Mouse (Mus musculus): ENCODE measurements around the gene Zdhhc22. TPM values are rescaled to one million over a fixed set of nuclear protein-coding genes. Genes with fewer than 3 reads are reported as not detected.

The Zdhhc22 gene
- polyA plus RNA-seq, 1 experiment from 2014 or later: 0.15 TPM

DNA sequence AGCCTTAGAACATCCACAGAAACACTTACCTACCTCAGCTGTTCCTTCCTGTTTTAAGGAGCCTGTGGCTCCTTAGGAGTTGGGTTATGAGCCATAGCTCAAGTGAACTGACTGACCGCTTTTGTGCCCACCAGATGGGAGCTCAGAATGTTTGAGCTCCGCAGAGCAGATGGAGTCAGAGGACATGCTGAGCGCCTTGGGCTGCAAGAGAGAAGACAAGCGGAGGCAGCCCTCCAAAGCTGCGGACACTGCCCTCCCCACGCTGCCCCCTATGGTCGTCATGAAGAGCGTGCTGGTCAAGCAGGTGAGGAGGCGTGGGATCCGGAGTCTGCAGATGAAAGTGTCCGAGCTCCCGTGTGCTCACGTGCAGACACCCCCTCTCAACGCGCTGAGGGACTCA is 30.1 kb downstream of the Zdhhc22 start:
- H3K36me3 ChIP-seq: peaks cover 89% of the 10 kb centered on the region
- WGBS: 88% methylated on average over 15 of the region's 15 CpGs

DNA sequence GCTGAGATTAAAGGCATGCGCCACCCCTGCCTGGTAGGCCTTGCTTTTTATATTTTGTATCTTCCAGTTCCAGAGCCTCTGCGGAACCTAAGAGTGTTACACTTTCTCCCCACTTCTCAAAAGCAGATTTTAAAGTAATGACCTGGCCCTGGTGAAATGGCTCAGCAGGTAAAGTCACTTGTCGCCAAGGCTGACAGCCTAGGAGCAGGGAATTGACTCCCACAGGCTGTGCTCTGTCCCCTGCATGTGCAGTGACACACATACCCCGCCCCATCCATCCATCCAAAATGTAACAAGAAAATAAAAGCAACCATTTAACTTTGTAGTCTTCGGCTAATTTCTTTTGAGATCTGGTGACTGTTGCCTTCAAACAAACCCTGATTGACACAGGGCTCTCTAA is 30.6 kb downstream of the Zdhhc22 start:
- no peak for ATAC-seq (ENCODE audit: insufficient number of reproducible peaks, insufficient read depth, low FRiP score, low TSS enrichment, low read depth)
- Histone ChIP-seq H3K4me3 (no peak overlapping the region), H3K9me3 (no peaks in the 10 kb centered on the region), H3K27me3 (no peaks in the 10 kb centered on the region), H3K4me1 (no peaks in the 10 kb centered on the region), H3K27ac (no peak overlapping the region), H3K4me2 (no peak overlapping the region), H3K36me3 (peaks cover 91% of the 10 kb centered on the region), H3K9ac (no peak overlapping the region)
- WGBS: 95% methylated on average over 5 of the region's 5 CpGs

More for the DNA sequence above, 30.1 kb downstream of the Zdhhc22 start:
- Histone ChIP-seq H3K4me2 (no peak overlapping the region), H3K27ac (no peak overlapping the region), H3K27me3 (no peaks in the 10 kb centered on the region), H3K4me3 (no peak overlapping the region), H3K9ac (no peak overlapping the region), H3K4me1 (no peaks in the 10 kb centered on the region), H3K9me3 (no peaks in the 10 kb centered on the region)
- ATAC-seq (ENCODE audit: insufficient number of reproducible peaks, insufficient read depth, low FRiP score, low TSS enrichment, low read depth): no peak

DNA sequence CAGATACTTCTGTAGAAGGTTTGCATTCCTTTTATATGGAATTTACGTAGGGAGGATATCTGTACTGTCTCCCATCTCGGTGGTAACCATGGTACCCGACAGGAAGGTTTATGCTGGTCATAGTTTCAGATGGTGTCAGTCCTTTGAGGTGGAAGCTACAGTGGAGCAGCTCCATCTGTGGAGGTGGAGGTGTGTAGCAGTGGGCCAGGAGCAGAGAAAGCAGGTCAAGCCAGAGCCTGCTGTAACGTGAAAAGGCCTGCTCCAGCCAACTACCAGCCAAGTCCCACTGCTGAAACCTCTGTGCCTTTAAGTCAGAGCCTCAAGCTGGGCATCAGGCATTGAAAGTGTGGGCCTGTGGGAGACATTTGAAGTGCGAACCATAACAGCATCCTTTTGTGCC is 31.7 kb downstream of the Zdhhc22 start:
- 90% methylated on average over 5 of the region's 5 CpGs for WGBS
- H3K4me3 ChIP-seq: no peak overlapping the region
- H3K9ac ChIP-seq: no peak overlapping the region
- no peak for ATAC-seq (ENCODE audit: insufficient number of reproducible peaks, insufficient read depth, low FRiP score, low TSS enrichment, low read depth)
- no peaks in the 10 kb centered on the region for H3K9me3 ChIP-seq
- H3K4me1 ChIP-seq: no peaks in the 10 kb centered on the region
- no peaks in the 10 kb centered on the region for H3K27me3 ChIP-seq
- H3K27ac ChIP-seq: no peak overlapping the region
- no peak overlapping the region for H3K4me2 ChIP-seq
- peaks cover 91% of the 10 kb centered on the region for H3K36me3 ChIP-seq

DNA sequence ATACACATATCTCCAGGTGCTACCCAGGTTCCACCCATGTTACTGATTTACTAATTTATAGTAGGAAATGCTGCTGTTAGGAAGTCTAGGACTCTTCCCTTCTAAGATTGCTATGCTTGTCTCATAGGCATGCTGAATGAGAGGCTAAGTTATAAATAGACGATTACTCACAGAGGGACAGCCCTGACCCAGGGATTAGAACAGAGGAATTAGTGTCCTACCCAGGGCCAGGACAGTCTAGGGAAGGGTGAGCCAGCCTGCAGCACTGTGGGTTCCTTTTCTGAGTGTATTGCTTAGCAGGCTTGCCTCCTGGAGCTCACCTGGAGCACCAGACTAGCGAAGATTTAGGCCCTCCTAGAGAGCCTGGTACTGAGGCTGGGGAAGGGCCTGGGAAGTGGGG is 34.3 kb downstream of the Zdhhc22 start:
- Histone ChIP-seq H3K9ac (no peak overlapping the region), H3K9me3 (no peaks in the 10 kb centered on the region), H3K4me3 (no peak overlapping the region), H3K4me2 (no peak overlapping the region), H3K36me3 (peaks cover 77% of the 10 kb centered on the region), H3K27me3 (no peaks in the 10 kb centered on the region), H3K4me1 (no peaks in the 10 kb centered on the region), H3K27ac (no peak overlapping the region)
- no peak for ATAC-seq (ENCODE audit: insufficient number of reproducible peaks, insufficient read depth, low FRiP score, low TSS enrichment, low read depth)
- 85% methylated on average over 2 of the region's 2 CpGs for WGBS

DNA sequence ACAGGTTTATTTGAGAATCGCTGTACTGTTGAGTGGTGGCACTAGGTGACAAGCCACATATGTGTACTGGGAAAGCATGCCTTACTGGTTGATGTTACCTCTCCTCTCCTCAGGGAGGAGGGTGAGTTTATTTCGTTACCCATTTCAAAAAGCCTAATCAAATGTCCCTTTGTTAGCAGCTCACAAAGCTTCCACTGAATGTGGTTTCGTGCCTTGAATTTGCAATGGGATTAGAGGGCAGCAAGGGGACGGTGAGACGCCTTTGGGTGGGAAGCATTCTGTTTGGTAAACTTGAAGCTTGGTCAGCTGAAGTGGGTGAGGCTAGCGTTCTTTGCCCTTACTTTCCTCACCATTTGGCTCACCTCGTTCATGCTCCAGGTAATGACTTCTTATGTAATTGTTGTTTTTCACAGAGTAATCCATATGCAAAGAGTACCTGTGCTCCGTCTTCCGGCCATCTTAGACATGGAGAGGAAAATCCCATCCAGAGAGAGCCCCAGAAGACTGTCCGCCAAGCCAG is 37.8 kb downstream of the Zdhhc22 start:
- Histone ChIP-seq H3K4me3 (no peak overlapping the region), H3K4me2 (no peak overlapping the region), H3K9me3 (no peaks in the 10 kb centered on the region), H3K36me3 (peaks cover 45% of the 10 kb centered on the region), H3K9ac (no peak overlapping the region), H3K27ac (no peak overlapping the region), H3K4me1 (peaks cover 19% of the 10 kb centered on the region), H3K27me3 (no peaks in the 10 kb centered on the region)
- 84% methylated on average over 10 of the region's 10 CpGs for WGBS
- ATAC-seq (ENCODE audit: insufficient number of reproducible peaks, insufficient read depth, low FRiP score, low TSS enrichment, low read depth): no peak

DNA sequence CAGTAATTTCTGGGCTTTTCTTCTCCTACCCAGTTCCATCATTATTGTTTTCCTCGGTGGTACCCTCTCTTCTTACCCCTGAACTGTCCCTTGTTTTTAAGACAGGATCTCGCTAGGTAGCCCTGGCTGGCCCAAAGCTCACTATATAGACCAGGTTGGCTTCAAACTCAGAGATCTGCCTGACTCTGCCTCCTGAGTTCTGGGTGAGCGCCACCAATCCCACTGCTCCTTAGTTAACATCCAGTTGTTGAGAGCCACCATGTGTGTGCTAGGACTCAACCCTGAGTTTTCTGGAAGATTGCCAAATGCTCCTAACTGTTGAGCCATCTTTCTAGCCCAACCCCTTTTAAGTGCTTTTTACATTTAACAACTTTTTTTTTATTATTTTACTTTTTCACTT is 39.3 kb downstream of the Zdhhc22 start:
- WGBS: 94% methylated on average over 3 of the region's 3 CpGs
- H3K27ac ChIP-seq: no peak overlapping the region
- no peak for ATAC-seq (ENCODE audit: insufficient number of reproducible peaks, insufficient read depth, low FRiP score, low TSS enrichment, low read depth)
- H3K36me3 ChIP-seq: peaks cover 33% of the 10 kb centered on the region
- H3K27me3 ChIP-seq: no peaks in the 10 kb centered on the region
- H3K4me1 ChIP-seq: peaks cover 23% of the 10 kb centered on the region
- H3K9me3 ChIP-seq: no peaks in the 10 kb centered on the region
- no peak overlapping the region for H3K4me3 ChIP-seq
- no peak overlapping the region for H3K4me2 ChIP-seq
- no peak overlapping the region for H3K9ac ChIP-seq

DNA sequence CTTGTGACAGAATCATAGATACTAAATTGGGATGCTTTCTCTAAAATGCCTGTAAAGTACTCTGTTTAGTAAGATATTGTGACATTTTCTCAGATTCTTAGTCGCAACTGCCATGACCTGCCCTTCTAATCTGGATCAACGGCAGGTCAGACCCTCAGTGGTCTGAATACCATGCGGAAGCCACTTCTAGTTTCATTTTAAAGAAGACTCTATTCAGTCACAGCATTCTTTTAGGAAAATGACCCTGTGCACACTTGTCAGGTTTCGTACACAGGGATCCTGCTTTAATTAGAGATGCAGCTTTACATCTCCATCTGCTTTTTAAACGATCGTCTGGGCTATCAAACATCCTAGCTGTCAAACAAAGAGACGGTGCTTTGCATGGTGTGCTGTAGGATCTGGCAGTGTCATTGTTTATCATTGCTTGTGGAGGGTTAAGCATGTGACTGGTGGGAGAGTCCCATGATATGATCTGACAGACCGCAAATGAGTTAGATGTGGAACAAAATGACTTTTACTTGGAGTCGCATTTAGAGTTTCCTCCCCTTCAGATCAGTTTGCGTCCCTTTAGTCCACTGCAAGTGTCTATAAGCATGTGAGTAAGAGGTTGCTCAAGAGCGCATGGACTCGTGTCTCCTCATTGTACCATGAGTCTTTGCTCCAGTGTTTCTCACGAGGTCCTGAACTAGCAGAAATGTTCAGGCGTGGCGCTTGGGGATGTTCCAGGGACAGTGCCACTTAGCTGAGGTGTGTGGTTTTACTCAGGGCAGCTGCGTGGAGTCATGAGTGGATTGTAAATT is 39.9 kb downstream of the Zdhhc22 start:
- H3K4me3 ChIP-seq: no peak overlapping the region
- no peaks in the 10 kb centered on the region for H3K27me3 ChIP-seq
- H3K4me2 ChIP-seq: no peak overlapping the region
- H3K9ac ChIP-seq: no peak overlapping the region
- no peak overlapping the region for H3K27ac ChIP-seq
- ATAC-seq (ENCODE audit: insufficient number of reproducible peaks, insufficient read depth, low FRiP score, low TSS enrichment, low read depth): no peak
- peaks cover 27% of the 10 kb centered on the region for H3K36me3 ChIP-seq
- no peaks in the 10 kb centered on the region for H3K9me3 ChIP-seq
- WGBS: 84% methylated on average over 16 of the region's 16 CpGs
- peaks cover 25% of the 10 kb centered on the region for H3K4me1 ChIP-seq

DNA sequence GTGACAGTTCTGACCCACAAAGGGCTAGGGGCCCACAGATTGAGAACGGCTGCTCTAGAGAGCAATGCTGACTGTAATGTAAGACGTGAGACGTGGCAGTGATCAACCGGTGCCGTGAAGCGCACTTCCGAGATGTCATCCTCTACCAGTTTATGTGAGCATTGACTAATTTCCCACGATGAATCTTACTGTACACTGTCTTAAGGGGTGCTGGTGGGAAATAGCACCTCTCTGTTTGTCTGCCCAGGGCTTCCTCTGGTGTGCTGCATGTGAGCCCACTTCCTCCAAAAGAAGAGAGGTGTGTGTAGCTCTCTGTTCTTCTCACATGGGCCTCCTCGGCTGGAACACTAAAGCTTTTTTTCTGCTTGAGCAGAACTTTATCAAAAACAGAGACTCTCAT is 40.7 kb downstream of the Zdhhc22 start:
- no peak for ATAC-seq (ENCODE audit: insufficient number of reproducible peaks, insufficient read depth, low FRiP score, low TSS enrichment, low read depth)
- H3K4me1 ChIP-seq: peaks cover 25% of the 10 kb centered on the region
- WGBS: 75% methylated on average over 9 of the region's 9 CpGs

DNA sequence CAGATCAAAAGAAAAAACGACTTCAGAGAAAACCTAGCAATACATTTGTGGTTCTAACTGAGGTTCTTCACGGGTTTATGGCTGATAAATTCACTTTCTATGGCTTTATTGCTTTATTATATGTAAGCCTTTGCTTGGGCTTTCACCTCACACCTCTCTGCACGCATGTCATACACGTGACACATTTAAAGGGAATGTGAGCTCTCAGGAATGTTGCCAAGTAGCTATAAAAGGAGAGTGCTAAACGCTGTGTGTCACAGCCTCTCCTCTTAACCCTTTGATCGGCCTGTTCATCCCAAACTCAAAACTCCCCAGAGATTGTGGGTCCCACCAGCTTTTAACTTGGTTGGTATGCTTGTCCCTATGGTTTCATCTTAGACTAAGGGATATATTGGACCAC is 41.6 kb downstream of the Zdhhc22 start:
- Histone ChIP-seq H3K9ac (peak overlapping the region; percentile 85; the same call in 1 of the 2 replicates), H3K27ac (no peak overlapping the region), H3K4me2 (peak overlapping the region; percentile 91), H3K27me3 (no peaks in the 10 kb centered on the region), H3K36me3 (peaks cover 13% of the 10 kb centered on the region), H3K4me3 (peak overlapping the region; percentile 57), H3K4me1 (peaks cover 25% of the 10 kb centered on the region), H3K9me3 (no peaks in the 10 kb centered on the region)
- 57% methylated on average over 6 of the region's 6 CpGs for WGBS
- no peak for ATAC-seq (ENCODE audit: insufficient number of reproducible peaks, insufficient read depth, low FRiP score, low TSS enrichment, low read depth)

More for the DNA sequence above, 40.7 kb downstream of the Zdhhc22 start:
- peaks cover 20% of the 10 kb centered on the region for H3K36me3 ChIP-seq
- no peak overlapping the region for H3K27ac ChIP-seq
- no peak overlapping the region for H3K9ac ChIP-seq
- no peak overlapping the region for H3K4me3 ChIP-seq
- H3K9me3 ChIP-seq: no peaks in the 10 kb centered on the region
- H3K4me2 ChIP-seq: no peak overlapping the region
- no peaks in the 10 kb centered on the region for H3K27me3 ChIP-seq

DNA sequence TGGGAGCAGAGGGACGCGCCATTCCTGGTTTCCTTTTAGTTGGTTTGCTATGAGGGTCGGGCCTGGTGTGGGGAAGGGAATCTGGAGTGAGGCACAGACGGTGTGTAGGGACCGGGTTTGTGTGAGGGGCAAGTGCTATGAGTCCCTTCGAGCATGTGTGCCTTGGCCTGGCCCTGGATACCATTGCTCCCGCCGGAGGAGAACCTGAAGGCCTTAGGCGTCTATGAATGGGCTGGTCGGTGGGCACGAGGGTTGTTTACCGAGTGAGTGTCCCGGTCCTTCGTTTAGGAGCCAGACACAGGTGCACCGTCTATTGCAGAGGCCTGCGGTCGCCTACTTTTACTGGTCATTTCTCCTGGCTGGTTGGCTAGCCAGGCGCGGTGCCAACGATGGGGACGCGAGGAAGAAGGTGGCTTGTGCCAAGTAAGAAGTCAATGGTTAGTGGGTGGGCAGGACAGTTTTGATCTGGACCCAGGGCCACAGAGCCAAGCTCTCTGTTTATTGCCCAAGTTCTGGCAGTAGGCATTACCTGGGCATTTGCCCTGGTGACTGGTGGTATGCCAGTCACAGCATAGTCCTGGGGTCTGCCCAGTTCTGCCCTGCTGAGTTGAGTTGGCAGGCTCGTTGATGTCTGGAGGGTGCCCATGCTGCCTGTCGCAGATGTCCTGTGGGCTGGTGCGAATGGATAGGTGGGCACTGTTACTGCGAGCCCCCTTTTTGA is 42.4 kb downstream of the Zdhhc22 start:
- peaks cover 6% of the 10 kb centered on the region for H3K36me3 ChIP-seq
- 19% methylated on average over 26 of the region's 26 CpGs for WGBS
- ATAC-seq (ENCODE audit: insufficient number of reproducible peaks, insufficient read depth, low FRiP score, low TSS enrichment, low read depth): 0 out of 2 replicates have a peak, but pooled peaks have one; percentile 12

DNA sequence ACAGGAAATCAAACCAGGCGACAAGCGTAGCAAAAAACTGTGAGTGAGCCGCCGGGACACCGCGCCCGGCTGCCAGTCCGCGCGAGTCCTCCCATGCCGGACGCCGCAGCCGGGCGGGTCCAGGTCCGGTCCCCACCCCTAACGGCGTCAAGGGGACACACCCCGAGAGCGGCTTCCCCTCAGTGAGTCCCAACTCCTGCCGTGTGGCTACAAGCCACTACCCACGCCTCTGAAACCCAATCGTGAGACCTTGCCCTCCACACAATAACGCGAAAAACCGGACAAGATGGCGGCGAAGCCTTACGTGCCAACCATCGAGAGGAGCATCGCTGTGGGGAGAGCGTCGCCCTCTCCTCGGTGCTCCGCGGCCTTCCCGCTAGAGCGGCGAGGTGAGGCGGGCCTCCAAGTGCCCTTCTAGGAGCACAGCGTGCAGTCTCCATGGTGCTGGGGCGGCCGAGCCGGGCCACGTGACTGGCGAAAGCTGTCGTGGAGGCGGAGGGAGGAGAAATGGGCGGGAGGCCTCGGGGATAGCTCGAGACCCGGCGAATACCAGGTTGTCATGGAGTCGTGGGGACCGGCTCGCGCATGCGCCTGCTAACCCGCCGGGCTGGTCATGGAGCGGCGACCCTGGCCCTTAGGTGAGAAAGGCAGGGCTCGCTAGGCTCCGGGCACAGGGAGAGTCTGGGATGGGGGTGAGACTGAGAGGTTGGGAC is 43.2 kb downstream of the Zdhhc22 start, which contains the start of gene Cipc:
Gene Cipc (plus strand): TSS at position 182 of the 713 bp plus-strand sequence.
- Histone ChIP-seq H3K4me1 (peaks cover 31% of the 10 kb centered on the region), H3K27me3 (no peaks in the 10 kb centered on the region), H3K4me3 (peak within 1 kb of the TSS; percentile 57), H3K27ac (peak within 1 kb of the TSS; percentile 97), H3K36me3 (no peaks in the 10 kb centered on the region; the same call in 1 of the 2 replicates), H3K9me3 (no peaks in the 10 kb centered on the region), H3K4me2 (peak within 1 kb of the TSS; percentile 91), H3K9ac (peak within 1 kb of the TSS; percentile 85)
- WGBS: under 1% methylated on average over 64 of the region's 64 CpGs
- peak; percentile 99 for ATAC-seq (ENCODE audit: insufficient number of reproducible peaks, insufficient read depth, low FRiP score, low TSS enrichment, low read depth)

More for the DNA sequence above, 42.4 kb downstream of the Zdhhc22 start:
- H3K27ac ChIP-seq: peak overlapping the region; percentile 97
- H3K4me2 ChIP-seq: peak overlapping the region; percentile 91
- H3K9ac ChIP-seq: peak overlapping the region; percentile 85
- peaks cover 25% of the 10 kb centered on the region for H3K4me1 ChIP-seq
- no peaks in the 10 kb centered on the region for H3K27me3 ChIP-seq
- peak overlapping the region; percentile 57 for H3K4me3 ChIP-seq
- no peaks in the 10 kb centered on the region for H3K9me3 ChIP-seq

Measured in embryonic facial prominence, embryonic 13.5 days (tissue).